Mouse (Mus musculus): ENCODE measurements around the gene P3h3.

DNA sequence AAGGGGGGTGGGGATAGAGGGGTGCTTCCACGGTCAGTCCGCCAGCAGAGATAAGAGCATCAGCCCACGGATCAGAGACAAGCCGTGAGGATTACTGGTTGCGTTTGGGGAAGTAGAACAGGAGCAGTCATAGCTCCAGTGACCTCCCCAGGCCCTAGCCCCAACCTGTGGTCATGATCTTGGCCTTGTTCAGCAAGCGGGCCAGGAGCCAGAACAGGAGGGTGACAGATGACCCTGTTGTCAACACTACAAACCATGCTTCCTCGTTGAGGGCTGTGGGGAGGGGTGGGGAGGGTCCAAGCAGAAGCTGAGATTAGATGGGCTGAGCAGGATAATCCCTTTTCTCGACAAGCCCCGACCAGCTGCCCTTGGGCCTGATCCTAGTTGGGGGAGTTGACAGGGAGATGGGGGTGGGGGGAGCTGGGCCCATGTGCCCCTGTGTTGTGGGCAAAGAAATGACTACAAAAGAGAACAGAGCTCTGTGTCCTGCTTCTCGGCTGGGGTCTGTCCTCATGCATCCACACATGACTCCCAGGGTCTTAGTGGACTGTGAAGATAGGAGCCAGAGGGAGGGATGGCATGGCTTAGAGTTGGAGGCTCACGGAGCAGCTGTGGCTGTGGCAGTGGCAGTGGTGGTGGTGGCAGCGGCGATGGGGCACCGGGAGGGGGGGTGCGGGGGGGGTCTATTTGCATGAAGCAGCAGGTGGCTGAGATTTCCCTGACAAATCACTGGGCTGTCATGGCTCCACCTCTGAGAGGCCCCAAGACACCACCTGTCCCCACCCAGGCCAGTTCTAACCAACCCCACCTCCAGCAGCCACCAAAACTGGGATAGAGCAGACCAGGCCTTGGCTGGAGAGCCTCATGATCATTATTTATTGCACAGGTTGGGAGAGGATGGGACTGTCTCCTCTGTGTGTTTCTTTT is 17.0 kb downstream of the P3h3 start, which contains the start of gene Gnb3:
- TF ChIP-seq CTCF (IDR thresholded peaks at IDR 0.05; ENCODE audit: control insufficient read depth, insufficient read depth, insufficient read length) (no peak), FOSL1 (IDR thresholded peaks at IDR 0.05; ENCODE audit: insufficient read depth, low read length, poor library complexity, severe bottlenecking) (no peak), USF1 (IDR thresholded peaks at IDR 0.05; ENCODE audit: low read depth) (no peak), MAX (IDR thresholded peaks at IDR 0.05) (no peak)

All from C2C12 (cell line).